1 mouse cellular context compared by ENCODE assay signal in the genomic region with DNA sequence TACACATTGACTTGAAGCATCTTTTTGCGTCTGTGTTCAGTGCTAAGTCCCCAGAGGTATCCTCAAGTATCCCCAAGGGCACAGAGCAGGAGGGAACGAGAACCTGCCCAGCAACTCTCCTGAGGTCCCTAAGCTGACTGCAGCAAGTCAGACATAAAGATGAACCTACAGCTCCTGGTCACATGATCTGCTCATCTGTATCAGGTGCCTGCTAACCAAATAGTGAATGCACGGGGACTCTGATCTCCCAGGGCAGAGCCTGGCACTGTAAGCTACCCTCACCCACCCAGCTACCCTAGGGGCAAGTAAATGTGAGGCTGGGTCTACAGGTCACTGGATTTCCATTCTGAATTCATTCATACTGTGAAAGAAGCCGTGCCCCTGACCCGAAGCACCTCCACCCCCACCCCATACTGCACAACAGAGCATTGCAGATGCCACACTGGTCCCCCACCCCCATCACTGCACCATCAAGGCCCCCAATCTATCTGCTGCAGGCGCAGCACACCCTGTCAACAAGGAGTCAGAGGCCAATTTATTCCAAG.
A peak's percentile ranks its signal among the peaks of the same experiment; 100 is the strongest.
TF ChIP-seq lines count a peak whose summit lies in the region.

No protein-coding gene starts in this region.

TF ChIP-seq in MEL, 35 proteins besides CTCF, POLR2A, EP300 and RAD21:
- TF ChIP-seq USF1 (IDR thresholded peaks at IDR 0.05; ENCODE audit: low read depth, low read length) (peak; percentile 42; the same call in 1 of the 2 replicates), MYB (IDR thresholded peaks at IDR 0.05; ENCODE audit: low read depth, low read length) (no peak), NELFE (IDR thresholded peaks at IDR 0.05; ENCODE audit: low read depth, low read length) (no peak), E2F4 (IDR thresholded peaks at IDR 0.05; ENCODE audit: borderline replicate concordance, low read depth, low read length) (no peak), SMC3 (IDR thresholded peaks at IDR 0.05; ENCODE audit: low read depth, low read length) (no peak)
